Mouse (Mus musculus) erythroblast, embryonic 14.5 days (primary cell): ENCODE data around the gene Mical3. TPM values are rescaled to one million over a fixed set of nuclear protein-coding genes. Genes with fewer than 3 reads are reported as not detected.
"Not testable (repeated sequence)": the region's sequence is repeated elsewhere in the genome, so short reads cannot be mapped to it uniquely, and the experiment has no call there.

Experiments used
- H3K27me3 ChIP-seq: 2 replicates; pipeline ENCODE4 v1.6.1; 2012; ENCODE audit warnings: inconsistent platforms; ENCODE audit not compliant: control insufficient read depth
- H3K36me3 ChIP-seq: 2 replicates; pipeline ENCODE4 v1.6.1; 2012; ENCODE audit warnings: mild to moderate bottlenecking, inconsistent platforms; ENCODE audit not compliant: control insufficient read depth
- H3K4me1 ChIP-seq: 2 replicates; pipeline ENCODE4 v1.6.1; 2012; ENCODE audit warnings: inconsistent platforms; ENCODE audit not compliant: control insufficient read depth
- H3K4me3 ChIP-seq: replicated peaks from 2 replicates; pipeline ENCODE3; 2012; ENCODE audit warnings: moderate library complexity, mild to moderate bottlenecking, inconsistent platforms
- H3K9me3 ChIP-seq: 2 replicates; pipeline ENCODE4 v1.6.1; 2012; ENCODE audit warnings: low read length, inconsistent platforms, mixed read lengths; ENCODE audit not compliant: control insufficient read depth
- GATA1 ChIP-seq: IDR thresholded peaks from 2 replicates; pipeline ENCODE4 v1.6.1; 2012; ENCODE audit warnings: low read length, inconsistent platforms, mixed read lengths
- TAL1 ChIP-seq: IDR thresholded peaks from 3 replicates; pipeline ENCODE4 v1.6.1; 2012; ENCODE audit warnings: low read length, inconsistent platforms, mixed read lengths
- polyA plus RNA-seq: library from polyadenylated mRNA; stranded (reverse); fragments of >175 nt; gene quantifications from 2 replicates; pipeline ENCODE4 v1.2.3, GENCODE M21; 2012

The Mical3 gene
- polyA plus RNA-seq, 1 experiment = 11.0 TPM

DNA sequence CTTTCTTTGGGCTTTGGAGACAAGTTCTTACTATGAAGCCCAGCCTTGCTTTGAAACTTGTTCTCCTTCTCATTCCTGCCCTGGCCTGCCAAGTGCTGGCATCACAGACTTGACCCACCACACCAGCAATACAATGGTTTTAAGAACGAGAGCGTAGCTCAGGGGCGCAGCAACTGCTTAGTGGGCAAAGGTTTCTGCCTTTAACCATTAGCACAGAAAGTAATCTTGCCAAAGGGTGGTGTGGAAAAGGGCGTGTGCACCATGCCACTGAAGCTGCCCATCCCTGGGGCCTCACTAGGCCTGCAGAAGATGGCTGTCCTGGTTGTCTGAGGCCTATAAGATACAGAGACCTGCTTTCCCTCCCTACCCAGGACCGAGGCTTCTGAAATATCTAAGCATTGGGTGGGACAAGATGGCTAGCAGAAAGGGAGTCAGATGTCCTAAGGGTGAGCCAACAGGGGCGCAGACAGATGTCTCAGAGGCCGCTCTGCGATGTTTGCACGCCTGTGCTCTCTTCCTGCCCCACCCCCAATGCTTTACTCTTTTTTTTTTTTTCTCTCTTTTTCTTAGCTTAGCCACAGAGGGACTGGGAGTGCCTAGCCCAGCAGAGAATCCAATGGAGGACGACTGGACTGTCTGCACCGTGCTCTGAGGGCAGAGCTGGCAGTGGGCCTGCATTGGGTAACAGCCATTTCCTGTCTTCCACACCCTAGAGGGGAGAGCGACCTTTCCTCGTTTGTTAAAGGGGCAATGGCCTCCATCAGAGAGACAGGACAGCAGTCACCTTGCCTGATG lies 219.4 kb downstream of the Mical3 start:
- H3K4me1 ChIP-seq = peaks cover 60% of the 10 kb centered on the region

DNA sequence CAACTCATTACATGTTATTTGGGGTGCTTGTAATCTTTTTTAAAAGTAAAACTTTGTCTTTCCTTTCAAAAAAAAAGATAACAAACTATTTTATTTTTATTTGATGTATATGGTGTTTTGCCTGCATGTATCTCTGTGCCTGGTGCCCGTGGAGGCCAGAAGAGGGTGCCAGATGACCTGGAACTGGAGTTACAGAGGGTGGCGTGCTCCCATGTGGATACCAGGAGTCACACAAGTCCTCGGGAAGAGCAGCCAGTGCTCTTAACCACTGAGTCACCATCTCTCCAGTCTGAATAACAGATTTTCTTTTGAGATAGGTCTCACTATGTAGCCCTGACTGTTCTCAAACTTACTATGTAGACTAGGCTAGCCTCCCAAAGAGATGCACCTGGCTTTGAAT lies 221.3 kb downstream of the Mical3 start:
- Histone ChIP-seq H3K9me3 (no peaks in the 10 kb centered on the region), H3K4me1 (peaks cover 43% of the 10 kb centered on the region), H3K27me3 (no peaks in the 10 kb centered on the region), H3K36me3 (peaks cover 34% of the 10 kb centered on the region), H3K4me3 (no peak overlapping the region)
- no peak for TF ChIP-seq GATA1
- TF ChIP-seq TAL1 = no peak

More for the DNA sequence above, 219.4 kb downstream of the Mical3 start:
- TF ChIP-seq TAL1 = no peak
- TF ChIP-seq GATA1 = no peak
- Histone ChIP-seq H3K36me3 (peaks cover 25% of the 10 kb centered on the region), H3K27me3 (no peaks in the 10 kb centered on the region), H3K4me3 (no peak overlapping the region), H3K9me3 (no peaks in the 10 kb centered on the region)

DNA sequence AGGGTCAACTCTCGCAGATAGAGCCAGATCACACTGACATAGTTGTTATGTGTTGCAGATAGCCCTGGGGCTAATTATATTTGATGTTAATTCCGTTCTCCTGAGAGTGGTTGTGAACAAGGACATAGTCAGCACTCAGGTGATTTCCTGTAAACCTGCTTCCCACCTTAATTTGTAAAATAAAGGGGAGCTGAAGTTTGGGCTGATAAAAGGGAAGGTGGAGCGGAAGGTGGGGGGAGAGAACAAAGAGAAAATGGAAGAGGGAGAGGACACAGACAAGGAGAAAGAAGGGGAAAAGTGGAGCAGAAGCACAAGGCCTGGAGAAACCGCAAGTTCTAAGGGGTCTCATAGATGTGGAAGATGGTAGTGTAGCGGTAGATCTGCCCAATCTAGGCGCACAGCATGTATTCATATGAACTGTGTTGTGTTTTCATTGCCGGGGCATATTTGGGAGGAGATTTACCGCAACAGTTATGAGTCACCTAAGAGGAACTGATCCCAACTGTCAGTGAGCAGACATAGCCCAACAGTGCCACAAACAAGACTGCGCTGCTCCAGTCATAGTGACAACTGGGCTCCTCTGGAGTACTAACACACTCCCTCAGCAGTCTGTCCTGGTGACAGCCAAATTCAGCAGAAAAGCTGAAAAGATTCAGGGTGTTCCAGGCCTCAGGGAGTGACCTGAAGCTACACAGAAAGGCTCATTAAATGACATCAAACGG lies 222.8 kb downstream of the Mical3 start:
- Histone ChIP-seq H3K4me1 (peaks cover 41% of the 10 kb centered on the region), H3K36me3 (peaks cover 28% of the 10 kb centered on the region)
- not testable (repeated sequence) for H3K4me3 ChIP-seq, H3K9me3 ChIP-seq, H3K27me3 ChIP-seq

DNA sequence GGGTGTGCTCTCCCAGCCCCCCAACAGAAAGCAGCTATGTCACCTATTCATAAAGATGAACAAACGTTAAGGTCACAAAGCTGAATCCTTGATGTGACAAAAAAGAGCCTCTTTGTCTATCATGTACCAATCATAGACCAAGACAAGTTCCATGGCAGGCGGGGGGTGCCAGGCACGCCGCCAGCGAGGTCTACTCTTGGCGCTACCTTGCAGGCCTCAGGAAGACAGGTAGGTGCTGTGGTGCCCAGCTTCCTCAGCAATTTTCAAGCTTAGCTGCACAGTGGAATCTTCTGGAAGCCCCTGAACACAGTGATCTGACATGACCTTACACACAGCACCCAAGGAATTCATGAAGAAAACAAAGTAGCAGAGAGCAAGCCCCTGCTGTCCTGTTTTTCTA lies 224.3 kb downstream of the Mical3 start:
- Histone ChIP-seq H3K36me3 (peaks cover 26% of the 10 kb centered on the region), H3K4me1 (peaks cover 27% of the 10 kb centered on the region), H3K4me3 (no peak overlapping the region), H3K9me3 (no peaks in the 10 kb centered on the region), H3K27me3 (no peaks in the 10 kb centered on the region)
- no peak for TF ChIP-seq GATA1
- TF ChIP-seq TAL1 = no peak

DNA sequence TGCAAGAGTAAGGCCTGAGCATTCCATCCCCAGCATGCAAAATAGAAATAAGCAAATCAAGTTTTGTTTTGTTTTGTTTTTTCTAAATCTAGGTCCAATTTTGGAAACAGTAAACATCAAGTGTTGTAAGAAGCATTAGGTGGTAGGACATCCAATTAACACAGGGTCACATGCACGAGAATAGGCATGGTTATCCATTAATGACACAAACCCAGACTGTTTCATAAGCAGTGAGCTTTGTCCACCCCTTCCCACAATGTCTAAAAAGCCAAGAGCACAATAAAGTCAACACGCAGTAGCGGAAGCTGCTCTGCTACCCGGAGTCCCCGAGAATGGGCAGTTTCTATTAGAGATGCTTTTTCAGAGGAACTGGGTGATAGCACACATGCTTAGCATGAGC lies 225.7 kb downstream of the Mical3 start:
- TF ChIP-seq TAL1 = no peak
- TF ChIP-seq GATA1 = no peak
- Histone ChIP-seq H3K9me3 (no peaks in the 10 kb centered on the region), H3K4me3 (no peak overlapping the region), H3K4me1 (peaks cover 16% of the 10 kb centered on the region), H3K36me3 (peaks cover 32% of the 10 kb centered on the region), H3K27me3 (no peaks in the 10 kb centered on the region)

DNA sequence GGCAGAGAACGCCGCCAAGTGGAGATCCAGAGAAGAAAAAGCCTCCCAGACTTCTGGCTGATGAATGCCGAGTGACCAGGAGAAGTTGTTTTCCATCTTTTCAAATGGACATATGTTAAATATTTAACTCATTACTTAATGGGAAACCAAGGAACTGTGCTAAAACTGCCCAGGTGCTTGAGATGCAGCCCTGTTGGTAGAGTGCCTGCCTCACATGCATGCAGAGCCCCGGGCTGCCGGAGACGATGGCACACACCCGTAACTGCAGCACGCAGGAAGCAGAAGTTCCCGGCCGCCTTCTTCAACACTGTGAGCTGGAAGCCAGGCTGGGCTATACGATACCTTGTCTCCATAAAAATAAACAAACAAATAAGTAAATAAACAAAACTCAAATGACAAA lies 226.8 kb downstream of the Mical3 start:
- Histone ChIP-seq H3K4me1 (peaks cover 14% of the 10 kb centered on the region), H3K4me3 (no peak overlapping the region), H3K27me3 (no peaks in the 10 kb centered on the region), H3K9me3 (no peaks in the 10 kb centered on the region), H3K36me3 (peaks cover 39% of the 10 kb centered on the region)
- TF ChIP-seq GATA1 = no peak
- TF ChIP-seq TAL1 = no peak

DNA sequence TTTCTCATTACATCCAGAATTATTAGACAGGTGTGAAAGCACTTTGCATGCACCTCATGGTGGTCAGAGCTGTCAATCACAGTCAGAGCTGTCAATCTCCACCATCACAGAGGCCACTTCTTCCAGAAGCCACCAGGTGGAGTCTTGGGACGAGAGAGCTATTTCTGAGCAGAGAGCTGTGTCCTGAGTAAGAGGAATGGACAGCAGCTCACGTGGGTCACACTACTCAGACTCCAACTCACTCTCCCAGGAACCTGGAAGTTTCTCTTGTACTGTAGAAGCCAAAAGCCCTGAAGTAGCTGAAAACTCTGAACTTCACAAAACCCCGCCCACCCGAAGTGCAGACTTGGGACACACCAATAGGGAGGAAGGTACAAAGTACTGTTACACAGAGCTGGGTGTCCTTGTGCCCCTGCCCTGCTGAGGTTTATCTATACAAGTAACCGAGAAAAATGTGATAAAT lies 227.3 kb downstream of the Mical3 start:
- H3K27me3 ChIP-seq = no peaks in the 10 kb centered on the region
- H3K9me3 ChIP-seq = no peaks in the 10 kb centered on the region
- H3K36me3 ChIP-seq = peaks cover 44% of the 10 kb centered on the region
- H3K4me1 ChIP-seq = peaks cover 14% of the 10 kb centered on the region
- no peak overlapping the region for H3K4me3 ChIP-seq
- no peak for TF ChIP-seq GATA1
- TF ChIP-seq TAL1 = no peak

DNA sequence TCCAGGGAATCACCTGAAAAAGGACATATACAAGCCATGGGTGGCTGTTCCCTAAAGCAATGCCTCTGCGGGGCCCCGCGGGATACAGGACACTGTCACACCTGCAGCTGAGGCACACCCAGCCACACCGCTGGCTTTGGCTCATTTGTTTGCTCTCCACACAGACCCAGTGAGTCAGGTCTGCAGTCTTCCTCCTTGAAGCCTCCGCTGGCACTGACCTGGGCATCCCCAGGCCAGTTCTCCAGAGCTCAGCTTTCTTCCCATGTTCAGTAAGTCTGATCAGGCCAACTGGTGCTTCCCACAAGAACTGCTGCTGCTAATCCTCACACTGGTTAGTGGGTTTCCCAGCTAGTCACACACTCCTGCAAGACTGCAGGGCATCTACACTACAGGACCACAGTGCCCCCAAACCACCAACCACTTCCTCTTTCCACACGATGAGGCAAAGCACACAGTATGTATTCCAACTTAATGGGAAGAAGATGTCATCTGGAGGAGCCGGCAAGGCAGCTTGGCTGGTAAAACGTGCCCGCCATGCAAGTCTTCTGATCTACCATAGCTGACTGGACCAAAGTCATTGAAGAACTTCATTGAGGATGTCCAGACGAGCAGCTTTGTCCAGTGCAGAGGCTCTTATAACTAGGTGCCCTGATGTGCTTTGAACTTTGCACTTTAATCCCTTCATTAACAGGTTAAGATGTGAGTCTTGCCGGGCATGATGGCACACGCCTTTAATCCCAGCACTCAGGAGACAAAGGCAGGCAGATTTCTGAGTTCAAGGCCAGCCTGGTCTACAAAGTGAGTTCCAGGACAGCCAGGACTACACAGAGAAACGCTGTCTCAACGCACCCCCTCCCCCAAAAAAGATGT lies 228.8 kb downstream of the Mical3 start:
- no peaks in the 10 kb centered on the region for H3K27me3 ChIP-seq
- peaks cover 14% of the 10 kb centered on the region for H3K4me1 ChIP-seq

DNA sequence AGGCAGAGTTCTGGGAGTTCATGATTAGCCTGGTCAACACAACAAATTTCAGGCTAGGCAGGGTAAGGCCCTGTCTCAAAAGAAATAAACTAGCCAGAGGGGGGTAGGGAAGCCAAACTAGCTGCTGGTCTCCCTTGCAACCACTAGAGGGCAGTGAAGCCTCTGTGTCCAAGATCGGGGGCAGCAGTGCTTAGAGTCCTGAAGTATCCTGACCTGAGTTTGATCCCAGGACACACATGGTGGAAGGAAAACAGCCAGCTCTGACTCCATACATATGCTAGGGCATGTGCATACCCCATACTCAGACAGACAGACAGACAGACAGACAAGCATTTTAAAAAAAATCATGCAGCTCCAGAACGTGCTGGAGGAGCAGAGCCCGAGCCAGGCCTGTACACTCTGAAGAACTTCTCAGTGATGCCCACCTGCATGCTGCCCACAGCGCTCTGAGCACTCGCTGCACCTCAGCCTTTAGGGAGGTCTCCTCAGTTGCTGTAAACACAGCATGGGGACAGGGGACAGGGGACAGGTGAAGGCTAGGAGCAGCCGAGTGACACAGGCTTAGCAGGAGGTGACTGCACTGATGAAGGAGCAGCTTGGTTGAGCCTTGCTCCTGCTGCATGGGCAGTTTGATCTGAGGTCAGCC lies 232.5 kb downstream of the Mical3 start:
- Histone ChIP-seq H3K36me3 (peaks cover 72% of the 10 kb centered on the region), H3K4me1 (peaks cover under 1% of the 10 kb centered on the region; the same call in 1 of the 2 replicates), H3K4me3 (no peak overlapping the region), H3K27me3 (no peaks in the 10 kb centered on the region), H3K9me3 (no peaks in the 10 kb centered on the region)
- TF ChIP-seq TAL1 (no peak), GATA1 (no peak)

More for the DNA sequence above, 228.8 kb downstream of the Mical3 start:
- Histone ChIP-seq H3K36me3 (peaks cover 49% of the 10 kb centered on the region), H3K4me3 (no peak overlapping the region), H3K9me3 (no peaks in the 10 kb centered on the region)
- TF ChIP-seq GATA1 = no peak
